Mouse (Mus musculus): Measurements from ENCODE around the gene Rap1a. TPM values are rescaled to one million over a fixed set of nuclear protein-coding genes. Genes with fewer than 3 reads are reported as not detected.

Gene Rap1a
- polyA plus RNA-seq, 1 experiment = 15.1 TPM

DNA sequence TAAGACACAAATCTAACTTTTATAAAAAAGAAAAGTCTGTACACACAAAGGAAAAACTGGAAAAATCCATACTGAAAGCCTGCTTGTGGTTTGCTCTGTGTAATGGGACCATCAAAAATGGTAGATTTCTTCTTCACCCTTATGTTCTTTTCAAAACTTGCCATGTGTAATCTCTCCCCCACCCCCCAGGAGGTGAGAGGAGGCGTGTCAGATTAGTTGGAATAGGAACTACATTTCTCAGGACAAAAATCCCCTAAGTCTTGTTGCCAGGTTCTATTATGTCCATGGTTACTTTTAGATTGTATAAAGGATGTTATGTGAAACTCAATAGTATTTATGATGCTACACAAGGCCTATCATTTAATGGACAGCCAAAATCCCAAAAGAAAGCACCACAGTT is 6.8 kb downstream of the Rap1a start:
- Histone ChIP-seq H3K36me3 (ENCODE audit: control insufficient read depth, insufficient read depth) (no peaks in the 10 kb centered on the region), H3K4me3 (ENCODE audit: insufficient read depth, poor library complexity, severe bottlenecking) (no peak overlapping the region), H3K79me2 (ENCODE audit: control insufficient read depth, insufficient read depth) (peaks cover 100% of the 10 kb centered on the region), H3K27me3 (ENCODE audit: control insufficient read depth, insufficient read depth, insufficient read length) (no peaks in the 10 kb centered on the region), H3ac (ENCODE audit: control insufficient read depth, insufficient read length, low read depth) (no peak overlapping the region), H3K79me3 (ENCODE audit: low read depth) (peaks cover 81% of the 10 kb centered on the region)
- TF ChIP-seq MAX (IDR thresholded peaks at IDR 0.05) (no peak), FOSL1 (IDR thresholded peaks at IDR 0.05; ENCODE audit: insufficient read depth, low read length, poor library complexity, severe bottlenecking) (no peak)

- no peaks in the 10 kb centered on the region for H3K27me3 ChIP-seq (ENCODE audit: control insufficient read depth, insufficient read depth, insufficient read length)
- TF ChIP-seq CEBPB (IDR thresholded peaks at IDR 0.05; ENCODE audit: low read depth) (no peak), MAX (IDR thresholded peaks at IDR 0.05) (no peak)
- peaks cover 79% of the 10 kb centered on the region for H3K79me3 ChIP-seq (ENCODE audit: low read depth)
- H3K4me3 ChIP-seq (ENCODE audit: insufficient read depth, poor library complexity, severe bottlenecking) = no peak overlapping the region
- H3ac ChIP-seq (ENCODE audit: control insufficient read depth, insufficient read length, low read depth) = no peak overlapping the region
- peaks cover 7% of the 10 kb centered on the region for H3K36me3 ChIP-seq (ENCODE audit: control insufficient read depth, insufficient read depth)
- H3K79me2 ChIP-seq (ENCODE audit: control insufficient read depth, insufficient read depth) = peaks cover 100% of the 10 kb centered on the region
Measured at GRCm38 (mm10) chr3:105792309-105792708, 8.8 kb downstream of the Rap1a start.

DNA sequence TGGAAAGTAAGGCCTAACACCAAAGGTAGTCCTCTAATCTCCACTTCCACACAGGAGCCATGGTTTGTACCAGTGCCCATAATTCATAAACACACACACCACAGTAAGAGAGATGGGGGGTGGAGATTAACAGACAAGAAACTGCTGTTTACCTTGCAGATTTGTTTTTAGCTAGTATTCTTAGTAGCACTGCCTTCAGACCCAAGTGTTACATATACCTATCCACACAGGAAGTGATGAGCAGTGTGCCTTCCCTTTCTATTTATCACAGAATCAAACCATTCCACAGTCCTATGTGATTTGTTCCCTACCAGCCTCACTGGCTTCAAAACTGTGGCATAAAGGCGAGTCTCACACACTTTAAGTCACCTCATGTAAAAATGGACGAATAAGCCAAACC is 10.0 kb downstream of the Rap1a start:
- TF ChIP-seq MAX (IDR thresholded peaks at IDR 0.05) (no peak), CEBPB (IDR thresholded peaks at IDR 0.05; ENCODE audit: low read depth) (no peak), MYOD1 (IDR thresholded peaks at IDR 0.05; ENCODE audit: control insufficient read depth, insufficient read length, low read depth) (no peak), FOSL1 (IDR thresholded peaks at IDR 0.05; ENCODE audit: insufficient read depth, low read length, poor library complexity, severe bottlenecking) (no peak), USF1 (IDR thresholded peaks at IDR 0.05; ENCODE audit: low read depth) (no peak), MYOG (IDR thresholded peaks at IDR 0.05; ENCODE audit: control insufficient read depth, extremely low read depth, insufficient read length) (no peak), CTCF (IDR thresholded peaks at IDR 0.05; ENCODE audit: control insufficient read depth, insufficient read depth, insufficient read length) (no peak)
- H3K27me3 ChIP-seq (ENCODE audit: control insufficient read depth, insufficient read depth, insufficient read length) = no peaks in the 10 kb centered on the region
- H3ac ChIP-seq (ENCODE audit: control insufficient read depth, insufficient read length, low read depth) = no peak overlapping the region
- no peak overlapping the region for H3K4me3 ChIP-seq (ENCODE audit: insufficient read depth, poor library complexity, severe bottlenecking)
- H3K79me3 ChIP-seq (ENCODE audit: low read depth) = peaks cover 77% of the 10 kb centered on the region
- H3K79me2 ChIP-seq (ENCODE audit: control insufficient read depth, insufficient read depth) = peaks cover 100% of the 10 kb centered on the region
- H3K36me3 ChIP-seq (ENCODE audit: control insufficient read depth, insufficient read depth) = peaks cover 7% of the 10 kb centered on the region

GRCm38 (mm10) chr3:105790338-105790737 is 10.8 kb downstream of the Rap1a start:
- Histone ChIP-seq H3K36me3 (ENCODE audit: control insufficient read depth, insufficient read depth) (peaks cover 10% of the 10 kb centered on the region), H3K79me3 (ENCODE audit: low read depth) (peaks cover 77% of the 10 kb centered on the region), H3K27me3 (ENCODE audit: control insufficient read depth, insufficient read depth, insufficient read length) (no peaks in the 10 kb centered on the region), H3ac (ENCODE audit: control insufficient read depth, insufficient read length, low read depth) (no peak overlapping the region), H3K79me2 (ENCODE audit: control insufficient read depth, insufficient read depth) (peaks cover 100% of the 10 kb centered on the region), H3K4me3 (ENCODE audit: insufficient read depth, poor library complexity, severe bottlenecking) (no peak overlapping the region)
- TF ChIP-seq MAX (IDR thresholded peaks at IDR 0.05) (no peak), CEBPB (IDR thresholded peaks at IDR 0.05; ENCODE audit: low read depth) (no peak), FOSL1 (IDR thresholded peaks at IDR 0.05; ENCODE audit: insufficient read depth, low read length, poor library complexity, severe bottlenecking) (no peak), CTCF (IDR thresholded peaks at IDR 0.05; ENCODE audit: control insufficient read depth, insufficient read depth, insufficient read length) (no peak)

DNA sequence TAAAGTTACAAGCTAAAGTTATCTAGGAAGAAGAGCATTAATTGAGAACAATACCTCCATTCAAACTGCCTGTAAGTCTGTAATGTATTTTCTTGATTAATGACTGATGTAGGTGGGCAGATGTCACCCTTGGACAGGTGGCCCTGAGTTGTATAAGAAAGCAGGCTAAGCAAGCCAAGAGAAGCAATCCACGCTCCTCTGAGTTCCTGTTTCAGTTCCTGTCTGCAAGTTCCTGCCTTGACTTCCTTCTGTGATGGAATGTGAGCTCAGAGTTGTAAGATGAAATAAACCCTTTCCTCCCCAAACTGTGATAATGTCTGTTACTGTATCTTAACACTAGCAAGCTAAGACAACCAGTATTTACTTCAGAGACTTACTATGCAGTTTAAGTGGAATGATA is 11.4 kb downstream of the Rap1a start:
- Histone ChIP-seq H3K79me3 (ENCODE audit: low read depth) (peaks cover 77% of the 10 kb centered on the region), H3K27me3 (ENCODE audit: control insufficient read depth, insufficient read depth, insufficient read length) (no peaks in the 10 kb centered on the region), H3K79me2 (ENCODE audit: control insufficient read depth, insufficient read depth) (peaks cover 100% of the 10 kb centered on the region), H3ac (ENCODE audit: control insufficient read depth, insufficient read length, low read depth) (no peak overlapping the region), H3K4me3 (ENCODE audit: insufficient read depth, poor library complexity, severe bottlenecking) (no peak overlapping the region), H3K36me3 (ENCODE audit: control insufficient read depth, insufficient read depth) (peaks cover 10% of the 10 kb centered on the region)
- TF ChIP-seq CTCF (IDR thresholded peaks at IDR 0.05; ENCODE audit: control insufficient read depth, insufficient read depth, insufficient read length) (no peak), MYOD1 (IDR thresholded peaks at IDR 0.05; ENCODE audit: control insufficient read depth, insufficient read length, low read depth) (no peak), MAX (IDR thresholded peaks at IDR 0.05) (no peak), MYOG (IDR thresholded peaks at IDR 0.05; ENCODE audit: control insufficient read depth, extremely low read depth, insufficient read length) (no peak), USF1 (IDR thresholded peaks at IDR 0.05; ENCODE audit: low read depth) (no peak), CEBPB (IDR thresholded peaks at IDR 0.05; ENCODE audit: low read depth) (no peak), FOSL1 (IDR thresholded peaks at IDR 0.05; ENCODE audit: insufficient read depth, low read length, poor library complexity, severe bottlenecking) (no peak)

DNA sequence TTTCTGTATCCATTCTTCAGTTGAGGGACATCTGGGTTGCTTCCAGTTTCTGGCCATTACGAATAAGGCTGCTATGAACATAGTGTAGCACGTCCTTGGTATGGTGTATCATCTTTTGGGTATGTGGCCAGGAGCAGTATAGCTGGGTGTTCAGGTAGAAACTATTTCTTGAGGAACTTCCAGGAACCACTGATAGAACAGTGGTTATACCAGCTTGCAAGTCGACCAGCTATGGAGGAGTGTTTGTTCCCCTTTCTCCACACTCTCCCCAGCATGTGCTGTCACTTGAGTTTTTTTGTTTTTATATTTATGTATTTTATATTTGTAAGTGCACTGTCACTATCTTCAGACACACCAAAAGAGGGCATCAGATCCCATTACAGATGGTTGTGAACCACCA is 13.8 kb downstream of the Rap1a start:
- Histone ChIP-seq H3K79me3 (ENCODE audit: low read depth) (peaks cover 74% of the 10 kb centered on the region), H3K4me3 (ENCODE audit: insufficient read depth, poor library complexity, severe bottlenecking) (no peak overlapping the region), H3ac (ENCODE audit: control insufficient read depth, insufficient read length, low read depth) (no peak overlapping the region), H3K27me3 (ENCODE audit: control insufficient read depth, insufficient read depth, insufficient read length) (no peaks in the 10 kb centered on the region), H3K36me3 (ENCODE audit: control insufficient read depth, insufficient read depth) (peaks cover 10% of the 10 kb centered on the region), H3K79me2 (ENCODE audit: control insufficient read depth, insufficient read depth) (peaks cover 100% of the 10 kb centered on the region)
- TF ChIP-seq MAX (IDR thresholded peaks at IDR 0.05) = no peak
- no peak for TF ChIP-seq MYOD1 (IDR thresholded peaks at IDR 0.05; ENCODE audit: control insufficient read depth, insufficient read length, low read depth)
- TF ChIP-seq FOSL1 (IDR thresholded peaks at IDR 0.05; ENCODE audit: insufficient read depth, low read length, poor library complexity, severe bottlenecking) = no peak
- no peak for TF ChIP-seq CTCF (IDR thresholded peaks at IDR 0.05; ENCODE audit: control insufficient read depth, insufficient read depth, insufficient read length)
- no peak for TF ChIP-seq MYOG (IDR thresholded peaks at IDR 0.05; ENCODE audit: control insufficient read depth, extremely low read depth, insufficient read length)
- no peak for TF ChIP-seq USF1 (IDR thresholded peaks at IDR 0.05; ENCODE audit: low read depth)
- TF ChIP-seq CEBPB (IDR thresholded peaks at IDR 0.05; ENCODE audit: low read depth) = no peak
